ENCODE assay signal across 10 mouse cellular contexts in the genomic region with DNA sequence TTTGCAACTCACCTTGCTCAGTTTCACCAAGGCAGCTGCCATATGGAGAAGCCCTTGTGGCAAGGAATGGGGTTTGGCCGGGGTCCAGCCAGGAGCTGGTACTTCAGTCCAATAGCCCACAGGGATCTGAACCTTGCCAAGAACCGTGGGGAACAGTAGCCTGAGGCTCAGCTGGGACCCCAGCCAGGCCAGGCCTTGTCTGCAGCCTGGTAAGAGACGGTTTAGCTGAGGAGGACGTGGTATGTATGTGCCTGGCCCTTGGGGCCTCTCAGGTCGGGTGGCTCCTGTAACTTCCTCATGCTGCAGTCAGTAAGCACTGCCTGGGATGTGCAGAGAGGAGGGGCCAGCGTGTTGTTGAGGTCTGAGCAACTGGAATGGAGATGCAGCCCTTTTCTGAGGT. TPM values are rescaled to one million over a fixed set of nuclear protein-coding genes. Genes with fewer than 3 reads are reported as not detected.
DNase-seq lines count a peak whose midpoint lies in the region; ATAC-seq and TF ChIP-seq lines count a peak whose summit lies in the region.
"Had no signal": no experiment of that assay in that cellular context is flagged by ENCODE, and none has a peak within 500 bp of the region (broad histone marks: within the 10 kb centered on the region; RNA-seq: fewer than 3 reads in every experiment).

No protein-coding gene starts in this region.

- no peaks in the 10 kb centered on the region for H3K79me2 ChIP-seq in myocyte (ENCODE audit: control insufficient read depth, insufficient read depth)

- H3K4me2 ChIP-seq in forebrain, embryonic 13.5 days, result no peak overlapping the region
- no peak overlapping the region for H3K4me2 ChIP-seq in forebrain, embryonic 11.5 days (ENCODE audit: low read depth, low read length, severe bottlenecking)
- H3K4me2 ChIP-seq in midbrain, embryonic 11.5 days, result no peak overlapping the region
- H3K4me2 ChIP-seq in midbrain, embryonic 15.5 days, result no peak overlapping the region
- no peak overlapping the region for H3K4me2 ChIP-seq in embryonic facial prominence, embryonic 13.5 days
- H3K4me2 ChIP-seq in myocyte (ENCODE audit: low read depth), result peak overlapping the region; percentile 21
- no peak overlapping the region for H3K4me2 ChIP-seq in kidney, embryonic 14.5 days (replicated peaks; ENCODE audit: low read depth, low read length)
- H3K4me2 ChIP-seq: liver, embryonic 12.5 days had no signal

- no peaks in the 10 kb centered on the region for H3K36me3 ChIP-seq in forebrain, embryonic 13.5 days (ENCODE audit: poor library complexity, severe bottlenecking)
- no peaks in the 10 kb centered on the region for H3K36me3 ChIP-seq in forebrain, embryonic 11.5 days (ENCODE audit: control insufficient read depth, insufficient read depth, low read length)
- no peaks in the 10 kb centered on the region for H3K36me3 ChIP-seq in midbrain, embryonic 11.5 days (ENCODE audit: control insufficient read depth, insufficient read depth, low read length)
- no peaks in the 10 kb centered on the region for H3K36me3 ChIP-seq in midbrain, embryonic 15.5 days (replicated peaks)
- no peaks in the 10 kb centered on the region for H3K36me3 ChIP-seq in embryonic facial prominence, embryonic 13.5 days
- H3K36me3 ChIP-seq in myocyte (ENCODE audit: control insufficient read depth, insufficient read depth), result no peaks in the 10 kb centered on the region
- no peaks in the 10 kb centered on the region for H3K36me3 ChIP-seq in kidney, embryonic 14.5 days (ENCODE audit: control insufficient read depth, insufficient read depth, low read length)
- H3K36me3 ChIP-seq: liver, embryonic 12.5 days had no signal

- ATAC-seq in forebrain, embryonic 13.5 days, result peak; percentile 84
- ATAC-seq in forebrain, embryonic 11.5 days (replicated peaks; ENCODE audit: low FRiP score), result no peak
- ATAC-seq in midbrain, embryonic 11.5 days (ENCODE audit: low FRiP score), result no peak
- ATAC-seq in midbrain, embryonic 15.5 days (replicated peaks), result no peak
- ATAC-seq in embryonic facial prominence, embryonic 13.5 days (ENCODE audit: insufficient number of reproducible peaks, insufficient read depth, low FRiP score, low TSS enrichment, low read depth), result no peak
- ATAC-seq in kidney, embryonic 14.5 days (ENCODE audit: low FRiP score, low TSS enrichment), result no peak
- ATAC-seq: liver, embryonic 12.5 days had no signal

- H3K27me3 ChIP-seq in forebrain, embryonic 13.5 days, result no peaks in the 10 kb centered on the region
- no peaks in the 10 kb centered on the region for H3K27me3 ChIP-seq in forebrain, embryonic 11.5 days (ENCODE audit: control insufficient read depth, insufficient read depth, low read length)
- no peaks in the 10 kb centered on the region for H3K27me3 ChIP-seq in midbrain, embryonic 11.5 days (ENCODE audit: control insufficient read depth, insufficient read depth, low read length)
- H3K27me3 ChIP-seq in midbrain, embryonic 15.5 days (replicated peaks), result no peaks in the 10 kb centered on the region
- no peaks in the 10 kb centered on the region for H3K27me3 ChIP-seq in embryonic facial prominence, embryonic 13.5 days
- H3K27me3 ChIP-seq in myocyte (ENCODE audit: control insufficient read depth, insufficient read depth, insufficient read length), result no peaks in the 10 kb centered on the region
- no peaks in the 10 kb centered on the region for H3K27me3 ChIP-seq in kidney, embryonic 14.5 days (ENCODE audit: control insufficient read depth, insufficient read depth, low read length)
- H3K27me3 ChIP-seq: liver, embryonic 12.5 days had no signal

- WGBS in forebrain, embryonic 13.5 days, result 64% methylated on average over 6 of the region's 6 CpGs
- WGBS in forebrain, embryonic 11.5 days, result 79% methylated on average over 6 of the region's 6 CpGs
- WGBS in midbrain, embryonic 11.5 days, result 79% methylated on average over 6 of the region's 6 CpGs
- 66% methylated on average over 6 of the region's 6 CpGs for WGBS in midbrain, embryonic 15.5 days
- WGBS in embryonic facial prominence, embryonic 13.5 days, result 46% methylated on average over 6 of the region's 6 CpGs
- 67% methylated on average over 6 of the region's 6 CpGs for WGBS in kidney, embryonic 14.5 days

- DNase-seq in forebrain, embryonic 11.5 days (ENCODE audit: low spot score), result no peak
- peak; percentile 68 for DNase-seq in midbrain, embryonic 11.5 days (ENCODE audit: low spot score, missing footprints)
- no peak for DNase-seq in adrenal gland, adult 2 months

- H3K9ac ChIP-seq in forebrain, embryonic 13.5 days, result no peak overlapping the region
- H3K9ac ChIP-seq in forebrain, embryonic 11.5 days (ENCODE audit: low read length), result no peak overlapping the region
- no peak overlapping the region for H3K9ac ChIP-seq in midbrain, embryonic 11.5 days (ENCODE audit: low read length)
- no peak overlapping the region for H3K9ac ChIP-seq in midbrain, embryonic 15.5 days
- H3K9ac ChIP-seq in embryonic facial prominence, embryonic 13.5 days, result no peak overlapping the region
- H3K9ac ChIP-seq in kidney, embryonic 14.5 days (ENCODE audit: low read depth, low read length), result no peak overlapping the region
- H3K9ac ChIP-seq: liver, embryonic 12.5 days had no signal

- peak overlapping the region; percentile 20 for H3K27ac ChIP-seq in forebrain, embryonic 13.5 days
- no peak overlapping the region for H3K27ac ChIP-seq in forebrain, embryonic 11.5 days (ENCODE audit: low read depth, low read length)
- H3K27ac ChIP-seq in midbrain, embryonic 11.5 days (ENCODE audit: low read depth, low read length), result no peak overlapping the region
- H3K27ac ChIP-seq in midbrain, embryonic 15.5 days, result no peak overlapping the region
- 0 out of 2 replicates have a peak overlapping the region, but pooled peaks have one; percentile 11 for H3K27ac ChIP-seq in embryonic facial prominence, embryonic 13.5 days
- H3K27ac ChIP-seq in kidney, embryonic 14.5 days (ENCODE audit: low read depth, low read length), result no peak overlapping the region
- H3K27ac ChIP-seq: liver, embryonic 12.5 days had no signal

- H3K9me3 ChIP-seq in forebrain, embryonic 13.5 days (replicated peaks), result no peaks in the 10 kb centered on the region
- H3K9me3 ChIP-seq in forebrain, embryonic 11.5 days (ENCODE audit: control insufficient read depth, low read length), result no peaks in the 10 kb centered on the region
- no peaks in the 10 kb centered on the region for H3K9me3 ChIP-seq in midbrain, embryonic 11.5 days (ENCODE audit: control insufficient read depth, low read length)
- H3K9me3 ChIP-seq in midbrain, embryonic 15.5 days, result no peaks in the 10 kb centered on the region
- H3K9me3 ChIP-seq in embryonic facial prominence, embryonic 13.5 days, result no peaks in the 10 kb centered on the region
- no peaks in the 10 kb centered on the region for H3K9me3 ChIP-seq in kidney, embryonic 14.5 days (ENCODE audit: control insufficient read depth, low read length)
- H3K9me3 ChIP-seq: liver, embryonic 12.5 days had no signal

- H3K4me1 ChIP-seq in forebrain, embryonic 13.5 days, result peaks cover 12% of the 10 kb centered on the region
- no peaks in the 10 kb centered on the region for H3K4me1 ChIP-seq in forebrain, embryonic 11.5 days (replicated peaks; ENCODE audit: control insufficient read depth, insufficient read depth, low read length)
- no peaks in the 10 kb centered on the region for H3K4me1 ChIP-seq in midbrain, embryonic 11.5 days (ENCODE audit: control insufficient read depth, insufficient read depth, low read length)
- H3K4me1 ChIP-seq in midbrain, embryonic 15.5 days, result 0 out of 2 replicates have a peak, but pooled peaks cover 7% of the 10 kb centered on the region
- peaks cover 40% of the 10 kb centered on the region for H3K4me1 ChIP-seq in embryonic facial prominence, embryonic 13.5 days
- no peaks in the 10 kb centered on the region for H3K4me1 ChIP-seq in kidney, embryonic 14.5 days (ENCODE audit: control insufficient read depth, insufficient read depth, low read length)
- H3K4me1 ChIP-seq: liver, embryonic 12.5 days had no signal

- H3K4me3 ChIP-seq in forebrain, embryonic 13.5 days, result no peak overlapping the region
- no peak overlapping the region for H3K4me3 ChIP-seq in forebrain, embryonic 11.5 days (ENCODE audit: low read depth, low read length)
- H3K4me3 ChIP-seq in midbrain, embryonic 11.5 days (ENCODE audit: low read depth, low read length), result no peak overlapping the region
- no peak overlapping the region for H3K4me3 ChIP-seq in midbrain, embryonic 15.5 days
- H3K4me3 ChIP-seq in embryonic facial prominence, embryonic 13.5 days, result no peak overlapping the region
- no peak overlapping the region for H3K4me3 ChIP-seq in myocyte
- no peak overlapping the region for H3K4me3 ChIP-seq in kidney, embryonic 14.5 days (ENCODE audit: low read length)
- H3K4me3 ChIP-seq: liver, embryonic 12.5 days had no signal

- no peak overlapping the region for H3ac ChIP-seq in myocyte (ENCODE audit: control insufficient read depth, insufficient read length)

- no peak for TF ChIP-seq POLR2A in myocyte (IDR thresholded peaks at IDR 0.05; ENCODE audit: insufficient read length, low read depth)

TF ChIP-seq in myocyte, 11 proteins besides CTCF, POLR2A, EP300 and RAD21:
- TF ChIP-seq MYOG (IDR thresholded peaks at IDR 0.05; ENCODE audit: control insufficient read depth in 1 of 3, insufficient read depth in 1 of 3, insufficient read length in 2 of 3, low read depth in 2 of 3) (no peak), SRF (IDR thresholded peaks at IDR 0.05; ENCODE audit: control insufficient read depth, insufficient read length, low read depth) (no peak), REST (IDR thresholded peaks at IDR 0.05; ENCODE audit: insufficient read depth, insufficient read length) (no peak), USF1 (IDR thresholded peaks at IDR 0.05; ENCODE audit: low read depth) (no peak), CEBPB (IDR thresholded peaks at IDR 0.05; ENCODE audit: insufficient read depth, poor library complexity, severe bottlenecking) (no peak), MYOD1 (IDR thresholded peaks at IDR 0.05; ENCODE audit: control insufficient read depth in 1 of 3, insufficient read length in 2 of 3, low read depth in 2 of 3) (peak in 1 of 3 experiments; percentile 9)

RNA-seq across cellular contexts. Expression of a gene that starts 27.8 kb away (rescaled TPM):
- 8.4 and 8.8 TPM in 2 replicates for polyA plus RNA-seq in forebrain, embryonic 13.5 days (2015; fragmentation: Nextera tagmentation; extraction: Ambion mirVana)
- polyA plus RNA-seq in forebrain, embryonic 11.5 days (2014; fragmentation: Nextera tagmentation; extraction: Ambion mirVana), result 8.5 and 9.8 TPM in 2 replicates
- polyA plus RNA-seq in midbrain, embryonic 11.5 days (2014; fragmentation: Nextera tagmentation; extraction: Ambion mirVana), result 8.5 and 10.4 TPM in 2 replicates
- polyA plus RNA-seq in midbrain, embryonic 15.5 days (2015; fragmentation: Nextera tagmentation; extraction: Ambion mirVana), result 8.9 and 9.3 TPM in 2 replicates
- 5.7 and 6.6 TPM in 2 replicates for polyA plus RNA-seq in embryonic facial prominence, embryonic 13.5 days (2015; fragmentation: Nextera tagmentation; extraction: Ambion mirVana)
- not detected for polyA plus RNA-seq in myocyte (2012; fragmentation: generic; extraction: Trizol)
- polyA plus RNA-seq in kidney, embryonic 14.5 days (2014; fragmentation: Nextera tagmentation; extraction: Ambion mirVana), result 4.5 and 6.8 TPM in 2 replicates
- 1 to 10 TPM; 2.9 to 5.5 TPM for total RNA-seq in adrenal gland, adult 2 months (2021)
- 3.0 and 3.2 TPM in 2 replicates for polyA plus RNA-seq in adrenal gland, adult 2 months (2012; rRNA removed)
- polyA plus RNA-seq: C2C12 had no signal

Comparison
In these comparisons a context has a peak if more than half of its experiments do, and no peak if none do; other contexts are left out.
1. H3K27ac ChIP-seq: peak in forebrain, embryonic 13.5 days (single experiment) and embryonic facial prominence, embryonic 13.5 days (single experiment); none in forebrain, embryonic 11.5 days (single experiment), midbrain, embryonic 11.5 days (single experiment), midbrain, embryonic 15.5 days (single experiment) and kidney, embryonic 14.5 days (single experiment).